In genomic region chr6:85160201-85160923, GRCm38 (mm10) we compare ENCODE assay signal across 9 mouse cellular contexts. TPM values are rescaled to one million over a fixed set of nuclear protein-coding genes. Genes with fewer than 3 reads are reported as not detected.
DNase-seq lines count a peak whose midpoint lies in the region; ATAC-seq and TF ChIP-seq lines count a peak whose summit lies in the region.
"Had no signal": no experiment of that assay in that cellular context is flagged by ENCODE, and none has a peak within 500 bp of the region (broad histone marks: within the 10 kb centered on the region; RNA-seq: fewer than 3 reads in every experiment).

No protein-coding gene starts in this region.

- H3K9ac ChIP-seq in liver, postnatal 0 days (replicated peaks): no peak overlapping the region
- H3K9ac ChIP-seq: limb, embryonic 12.5 days had no signal

- 32% methylated on average over 4 of the region's 4 CpGs for WGBS in liver, postnatal 0 days (ENCODE audit: insufficient replicate concordance)

- H3K4me3 ChIP-seq in liver, postnatal 0 days (ENCODE audit: low read depth, low read length): no peak overlapping the region
- H3K4me3 ChIP-seq: limb, embryonic 12.5 days had no signal

- no peaks in the 10 kb centered on the region for H3K4me1 ChIP-seq in liver, postnatal 0 days (ENCODE audit: insufficient read depth)

- H3K4me2 ChIP-seq in liver, postnatal 0 days (ENCODE audit: low read depth, low read length): no peak overlapping the region
- H3K4me2 ChIP-seq: limb, embryonic 12.5 days had no signal

- no peaks in the 10 kb centered on the region for H3K9me3 ChIP-seq in liver, postnatal 0 days (ENCODE audit: low read length)
- H3K9me3 ChIP-seq: limb, embryonic 12.5 days had no signal

- no peak for TF ChIP-seq EP300 in liver, postnatal 0 days (IDR thresholded peaks at IDR 0.05; ENCODE audit: low read depth)

- H3K27me3 ChIP-seq in liver, postnatal 0 days (ENCODE audit: insufficient read depth, low read length): no peaks in the 10 kb centered on the region
- H3K27me3 ChIP-seq: limb, embryonic 12.5 days had no signal

- peak; percentile 88 for ATAC-seq in liver, postnatal 0 days

- TF ChIP-seq CTCF in liver, postnatal 0 days (IDR thresholded peaks at IDR 0.05; ENCODE audit: low read depth): peak; percentile 88

- no peaks in the 10 kb centered on the region for H3K36me3 ChIP-seq in liver, postnatal 0 days (replicated peaks; ENCODE audit: insufficient read depth, low read length)
- H3K36me3 ChIP-seq: limb, embryonic 12.5 days had no signal

- H3K27ac ChIP-seq in liver, postnatal 0 days (ENCODE audit: low read depth): no peak overlapping the region
- H3K27ac ChIP-seq: limb, embryonic 12.5 days had no signal

- DNase-seq in CD4-positive, CD25-positive, alpha-beta regulatory T cell, adult 2 months (ENCODE audit: low read depth, low spot score): peak; percentile 75
- DNase-seq in ZHBTc4 (ENCODE audit: low read depth, low spot score): peak; percentile 89
- peak; percentile 92 for DNase-seq in embryo, embryonic 10 days (ENCODE audit: low spot score)
- peak; percentile 30 for DNase-seq in gastrocnemius, postnatal 25 days
- DNase-seq in kidney, postnatal 14 days: peak; percentile 86
- DNase-seq in liver, postnatal 0 days: peak; percentile 76
- peak; percentile 92 for DNase-seq in retina, embryonic 14.5 days (ENCODE audit: low spot score)
- DNase-seq in thymus, postnatal 36 days: peak; percentile 55 to 64

RNA-seq across cellular contexts. Expression of gene Spr, which starts 22.8 kb away (rescaled TPM):
- 10 to 100 TPM; 44.9 to 50.4 TPM for total RNA-seq in gastrocnemius, postnatal 25 days (2021)
- 61.1 and 62.6 TPM in 2 replicates for polyA plus RNA-seq in liver, postnatal 0 days (2015; fragmentation: Nextera tagmentation; extraction: Ambion mirVana)

RNA-seq across cellular contexts. Expression of gene Emx1, which starts 26.9 kb away (rescaled TPM):
- total RNA-seq in gastrocnemius, postnatal 25 days (2021): not detected
- polyA plus RNA-seq in liver, postnatal 0 days (2015; fragmentation: Nextera tagmentation; extraction: Ambion mirVana): not detected in 2 replicates

Comparison
In these comparisons a context has a peak if more than half of its experiments do, and no peak if none do; other contexts are left out.
1. DNase-seq: peak in every context shown above with its lines; median percentile 92 in embryo, embryonic 10 days; 92 in retina, embryonic 14.5 days; 89 in ZHBTc4; 86 in kidney, postnatal 14 days; 76 in liver, postnatal 0 days; 75 in CD4-positive, CD25-positive, alpha-beta regulatory T cell, adult 2 months; 60 in thymus, postnatal 36 days; 30 in gastrocnemius, postnatal 25 days.